Mouse (Mus musculus) gastrocnemius, postnatal 36 days (tissue): Measurements from ENCODE around the gene Arpp21. TPM values are rescaled to one million over a fixed set of nuclear protein-coding genes. Genes with fewer than 3 reads are reported as not detected.
"Not testable (repeated sequence)": the region's sequence is repeated elsewhere in the genome, so short reads cannot be mapped to it uniquely, and the experiment has no call there.

ENCODE experiments used
- DNase-seq, 2 experiments: peaks; one replicate each; pipeline ENCODE4 v3.0.0; 2022
- intact Hi-C: fragments of 180-260 bp; cut with DNase I; formaldehyde crosslinking; loops from one replicate; pipeline ENCODE4 v1.15.1; 2025
- microRNA-seq, 2 experiments: library from miRNA; unstranded; fragments of <30 nt; microRNA quantifications; one replicate each; pipeline ENCODE4 v1.2.0; 2021
- total RNA-seq, 2 experiments: library from RNA; stranded (reverse); gene quantifications; 2 replicates each; pipeline ENCODE4 v1.2.3; 2021

Gene Arpp21
- total RNA-seq, 2 experiments from 2014 or later, result 11.6 to 24.5 TPM

DNA sequence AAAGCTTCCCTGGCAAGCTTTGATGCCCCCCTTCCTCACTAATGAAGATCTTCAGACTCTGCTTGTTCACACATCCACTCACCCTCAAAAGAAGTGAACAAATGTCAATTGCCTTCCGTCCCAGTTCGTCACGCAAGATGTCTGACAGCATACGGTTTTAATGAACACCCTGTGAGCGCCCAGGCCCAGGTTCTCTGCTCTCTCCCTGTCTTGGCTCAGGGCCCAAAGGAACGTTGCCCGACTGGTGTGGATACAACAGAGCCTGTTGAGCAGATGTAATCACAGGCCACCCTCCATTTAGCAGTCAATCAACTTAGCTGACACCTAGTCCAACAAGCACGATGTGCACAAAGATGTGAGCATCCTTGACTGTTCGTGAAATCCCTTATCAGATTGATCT, 198.0 kb downstream of the Arpp21 start:
- DNase-seq, result no peak
- intact Hi-C loops, result no loop called here

DNA sequence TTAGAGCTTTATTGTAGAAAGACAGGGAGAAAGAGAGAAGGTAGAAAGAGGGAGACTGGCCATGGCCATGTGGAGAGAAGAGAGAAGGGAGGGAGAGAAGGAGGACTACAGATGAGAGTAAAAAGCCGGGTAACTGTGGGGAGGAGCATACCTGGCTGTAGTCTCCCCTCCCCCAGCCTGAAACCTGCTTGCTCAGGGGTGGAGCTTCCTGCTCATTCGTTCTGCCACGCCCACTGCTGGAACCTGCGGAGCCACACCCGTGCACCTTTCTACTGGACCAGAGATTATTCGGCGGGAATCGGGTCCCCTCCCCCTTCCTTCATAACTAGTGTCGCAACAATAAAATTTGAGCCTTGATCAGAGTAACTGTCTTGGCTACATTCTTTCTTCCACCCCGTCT, 201.9 kb downstream of the Arpp21 start:
- DNase-seq, intact Hi-C loops: not testable (repeated sequence)

DNA sequence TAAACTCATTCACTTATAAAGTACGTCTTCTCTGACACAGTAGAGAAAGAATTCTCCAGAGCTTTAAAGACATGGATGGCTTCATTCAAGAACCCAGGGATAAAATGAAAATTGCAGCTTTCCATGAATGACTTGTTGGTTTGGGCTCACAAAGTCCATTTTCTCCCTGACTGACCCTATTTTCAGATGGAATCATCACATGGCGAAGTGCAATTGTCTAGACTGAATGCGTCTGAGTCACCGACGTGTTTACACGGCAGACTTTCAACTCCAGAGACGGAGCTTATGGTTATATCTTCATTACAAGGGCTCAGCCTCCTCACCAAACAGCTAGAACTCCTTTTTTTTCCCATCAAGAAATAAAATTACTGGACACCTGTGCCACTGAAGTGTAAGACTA, 203.6 kb downstream of the Arpp21 start:
- DNase-seq, result no peak
- intact Hi-C loops, result no loop called here

GRCm38 (mm10) chr9:112023562-112024015, 212.1 kb downstream of the Arpp21 start:
- intact Hi-C loops, result no loop called here
- DNase-seq, result no peak

DNA sequence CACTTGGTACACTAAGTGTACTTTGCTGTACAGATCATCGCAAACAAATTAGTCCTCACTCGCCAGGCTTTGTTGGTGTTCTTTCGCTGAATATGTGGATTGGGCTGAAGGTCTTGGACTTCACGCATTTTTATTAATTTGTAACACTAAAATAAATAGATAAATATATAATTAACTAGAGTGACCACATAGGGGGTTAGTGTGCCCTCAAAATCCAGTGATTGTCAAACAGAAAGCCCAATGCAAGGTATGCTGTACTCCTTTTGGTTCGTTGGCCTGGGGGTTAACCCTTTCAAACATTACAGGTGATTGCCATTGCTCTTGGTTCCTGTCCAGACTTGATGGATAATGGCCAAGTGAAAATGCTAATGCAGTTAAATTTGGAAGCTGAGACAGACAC, 212.6 kb downstream of the Arpp21 start:
- DNase-seq, result no peak
- intact Hi-C loops, result no loop called here

Small RNA genes lying within 50 kb of the gene (microRNA-seq; reads per million reads assigned to microRNA genes)
- gene Mir128-2, result 170 to 202 reads per million in 2 experiments
